Mouse (Mus musculus): ENCODE measurements at regions not wholly inside any gene's neighbourhood (a gene's known extent, or its start where the extent isn't known, plus 50 kb on each side); places are given as distances from the start of the nearest gene placed in this dataset.

DNA sequence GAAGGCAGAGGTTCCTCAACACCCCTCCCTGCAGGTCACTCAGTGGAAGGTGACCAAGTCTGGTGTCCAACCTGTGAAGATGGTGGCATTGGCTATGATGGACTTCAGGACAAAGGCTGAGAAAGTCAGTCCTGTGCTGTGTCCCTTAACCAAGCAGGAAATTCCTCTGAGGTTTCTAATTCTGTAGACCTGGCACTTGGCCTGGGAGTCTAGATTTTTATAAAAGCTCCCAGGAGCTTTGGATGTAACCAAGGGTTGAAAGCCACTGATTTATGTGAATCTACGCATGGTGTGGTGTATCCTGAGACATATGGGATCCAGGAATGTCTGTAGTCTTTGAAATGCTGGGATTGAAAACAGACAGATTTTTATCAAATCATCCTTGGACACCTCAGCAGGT, 498.8 kb upstream of the Tbx3 start:
- Histone ChIP-seq H3K4me3 (ENCODE audit: low read depth, low read length) (no peak overlapping the region), H3K9me3 (replicated peaks; ENCODE audit: control insufficient read depth, low read length) (no peaks in the 10 kb centered on the region), H3K27ac (ENCODE audit: low read depth, low read length) (no peak overlapping the region), H3K27me3 (replicated peaks; ENCODE audit: control insufficient read depth, insufficient read depth, low read length) (no peaks in the 10 kb centered on the region), H3K4me1 (ENCODE audit: control insufficient read depth, insufficient read depth, low read length) (no peaks in the 10 kb centered on the region), H3K36me3 (ENCODE audit: control insufficient read depth, insufficient read depth, low read length) (no peaks in the 10 kb centered on the region), H3K4me2 (ENCODE audit: low read length) (no peak overlapping the region), H3K9ac (ENCODE audit: low read length) (no peak overlapping the region)
- DNase-seq (ENCODE audit: low spot score) (no peak), ATAC-seq (no peak)
- WGBS = 90% methylated on average over 1 of the region's 1 CpGs

DNA sequence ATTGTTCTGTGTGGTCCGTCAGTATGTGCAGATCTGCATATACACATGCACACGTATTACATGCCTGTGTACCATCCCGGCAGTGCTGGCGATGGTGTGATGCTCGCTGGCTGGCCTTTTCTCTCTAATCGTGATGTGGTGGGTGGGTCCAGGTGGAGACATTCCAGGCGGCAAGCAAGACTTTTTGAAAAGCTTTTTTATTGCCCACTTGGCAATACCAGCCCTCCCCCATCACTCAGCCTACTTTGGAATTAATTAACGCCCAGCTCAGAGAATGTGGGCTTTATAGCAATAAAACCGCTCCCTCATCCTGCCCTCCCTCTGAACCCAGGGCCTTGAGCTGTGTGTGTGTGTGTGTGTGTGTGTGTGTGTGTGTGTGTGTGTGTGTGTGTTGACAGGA, 491.7 kb upstream of the Tbx3 start:
- Histone ChIP-seq H3K4me3 (ENCODE audit: low read depth, low read length) (no peak overlapping the region), H3K9ac (ENCODE audit: low read length) (no peak overlapping the region), H3K4me2 (ENCODE audit: low read length) (no peak overlapping the region), H3K27ac (ENCODE audit: low read depth, low read length) (no peak overlapping the region), H3K27me3 (replicated peaks; ENCODE audit: control insufficient read depth, insufficient read depth, low read length) (no peaks in the 10 kb centered on the region), H3K36me3 (ENCODE audit: control insufficient read depth, insufficient read depth, low read length) (no peaks in the 10 kb centered on the region), H3K4me1 (ENCODE audit: control insufficient read depth, insufficient read depth, low read length) (no peaks in the 10 kb centered on the region), H3K9me3 (replicated peaks; ENCODE audit: control insufficient read depth, low read length) (no peaks in the 10 kb centered on the region)
- DNase-seq (ENCODE audit: low spot score) (peak; percentile 35), ATAC-seq (no peak)
- WGBS = 35% methylated on average over 9 of the region's 9 CpGs

DNA sequence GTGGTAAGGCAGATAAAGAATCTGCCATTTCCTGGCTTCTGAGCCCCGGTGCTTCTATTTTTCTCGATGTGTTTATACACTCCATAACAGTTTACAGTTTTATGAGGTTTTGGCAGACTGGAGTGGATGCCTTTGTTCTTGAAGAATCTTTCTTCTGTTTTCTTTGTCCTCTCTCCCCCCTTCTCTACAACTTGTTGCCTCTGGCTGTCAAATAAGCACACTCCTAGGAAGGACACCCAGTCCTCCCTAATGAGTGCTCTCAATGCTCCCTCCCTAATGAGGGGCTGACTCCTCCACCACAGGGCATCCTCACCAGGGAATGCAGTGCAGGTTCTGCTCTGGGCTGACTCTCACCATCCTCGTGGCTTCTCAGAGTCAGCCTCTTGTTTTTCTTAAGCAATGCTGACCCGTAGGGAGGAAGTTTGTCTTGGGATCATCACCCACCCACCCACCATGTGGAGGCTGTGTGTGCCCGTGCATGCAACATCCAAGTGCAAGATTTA, 486.9 kb upstream of the Tbx3 start:
- 70% methylated on average over 5 of the region's 5 CpGs for WGBS
- no peak for ATAC-seq
- Histone ChIP-seq H3K27me3 (replicated peaks; ENCODE audit: control insufficient read depth, insufficient read depth, low read length) (no peaks in the 10 kb centered on the region), H3K9ac (ENCODE audit: low read length) (no peak overlapping the region), H3K9me3 (replicated peaks; ENCODE audit: control insufficient read depth, low read length) (no peaks in the 10 kb centered on the region), H3K36me3 (ENCODE audit: control insufficient read depth, insufficient read depth, low read length) (no peaks in the 10 kb centered on the region), H3K4me1 (ENCODE audit: control insufficient read depth, insufficient read depth, low read length) (no peaks in the 10 kb centered on the region), H3K4me2 (ENCODE audit: low read length) (no peak overlapping the region), H3K27ac (ENCODE audit: low read depth, low read length) (no peak overlapping the region), H3K4me3 (ENCODE audit: low read depth, low read length) (no peak overlapping the region)
- no peak for DNase-seq (ENCODE audit: low spot score)

DNA sequence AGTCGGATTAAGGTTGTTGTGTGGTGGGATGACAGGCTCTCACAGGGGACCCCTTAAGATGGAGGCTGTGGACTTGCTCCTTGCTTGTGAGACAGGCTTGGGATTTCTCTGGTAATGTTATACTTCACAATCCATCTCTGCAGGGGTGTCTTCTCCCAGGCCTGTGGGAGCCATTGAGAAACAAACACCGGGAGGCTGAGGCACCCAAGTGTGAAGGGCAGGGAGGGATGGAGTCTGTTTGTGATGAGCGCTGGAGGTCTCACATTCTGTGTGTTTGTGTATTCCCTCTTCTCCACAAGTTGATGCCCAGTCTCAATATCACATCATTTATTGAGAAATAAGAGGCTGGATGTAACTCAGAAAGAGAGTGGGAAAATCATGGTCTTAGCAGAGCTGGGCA, 483.9 kb upstream of the Tbx3 start:
- H3K27me3 ChIP-seq (replicated peaks; ENCODE audit: control insufficient read depth, insufficient read depth, low read length) = no peaks in the 10 kb centered on the region
- no peaks in the 10 kb centered on the region for H3K36me3 ChIP-seq (ENCODE audit: control insufficient read depth, insufficient read depth, low read length)
- ATAC-seq = no peak
- no peak overlapping the region for H3K4me3 ChIP-seq (ENCODE audit: low read depth, low read length)
- no peaks in the 10 kb centered on the region for H3K4me1 ChIP-seq (ENCODE audit: control insufficient read depth, insufficient read depth, low read length)
- H3K9ac ChIP-seq (ENCODE audit: low read length) = no peak overlapping the region
- H3K4me2 ChIP-seq (ENCODE audit: low read length) = no peak overlapping the region
- no peak overlapping the region for H3K27ac ChIP-seq (ENCODE audit: low read depth, low read length)
- DNase-seq (ENCODE audit: low spot score) = no peak
- 0 out of 2 replicates have a peak, but pooled peaks cover 2% of the 10 kb centered on the region for H3K9me3 ChIP-seq (replicated peaks; ENCODE audit: control insufficient read depth, low read length)
- 58% methylated on average over 3 of the region's 3 CpGs for WGBS

DNA sequence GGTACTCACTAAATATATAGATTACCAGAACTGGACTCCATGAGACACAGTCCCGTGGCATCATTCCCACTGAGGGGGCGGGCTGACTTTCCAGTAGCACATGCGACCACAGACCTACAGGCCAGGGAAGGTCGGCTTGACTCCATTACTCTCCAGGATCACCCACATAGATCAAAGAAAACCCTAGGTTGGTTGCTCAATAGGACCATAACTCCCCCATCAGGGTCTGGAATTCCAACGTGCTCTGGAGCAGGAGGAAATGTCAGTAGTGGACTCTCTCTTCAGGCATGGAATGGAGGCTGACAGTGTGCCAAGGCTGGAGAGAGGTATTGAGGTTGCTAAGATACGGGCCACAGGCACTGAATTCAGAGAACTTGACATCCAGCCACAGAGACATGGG, 482.0 kb upstream of the Tbx3 start:
- WGBS = 56% methylated on average over 6 of the region's 6 CpGs
- no peak for DNase-seq (ENCODE audit: low spot score)
- Histone ChIP-seq H3K27me3 (replicated peaks; ENCODE audit: control insufficient read depth, insufficient read depth, low read length) (no peaks in the 10 kb centered on the region), H3K9ac (ENCODE audit: low read length) (no peak overlapping the region), H3K4me2 (ENCODE audit: low read length) (no peak overlapping the region), H3K9me3 (replicated peaks; ENCODE audit: control insufficient read depth, low read length) (0 out of 2 replicates have a peak, but pooled peaks cover 2% of the 10 kb centered on the region), H3K27ac (ENCODE audit: low read depth, low read length) (no peak overlapping the region), H3K4me1 (ENCODE audit: control insufficient read depth, insufficient read depth, low read length) (no peaks in the 10 kb centered on the region), H3K36me3 (ENCODE audit: control insufficient read depth, insufficient read depth, low read length) (no peaks in the 10 kb centered on the region), H3K4me3 (ENCODE audit: low read depth, low read length) (no peak overlapping the region)
- no peak for ATAC-seq

DNA sequence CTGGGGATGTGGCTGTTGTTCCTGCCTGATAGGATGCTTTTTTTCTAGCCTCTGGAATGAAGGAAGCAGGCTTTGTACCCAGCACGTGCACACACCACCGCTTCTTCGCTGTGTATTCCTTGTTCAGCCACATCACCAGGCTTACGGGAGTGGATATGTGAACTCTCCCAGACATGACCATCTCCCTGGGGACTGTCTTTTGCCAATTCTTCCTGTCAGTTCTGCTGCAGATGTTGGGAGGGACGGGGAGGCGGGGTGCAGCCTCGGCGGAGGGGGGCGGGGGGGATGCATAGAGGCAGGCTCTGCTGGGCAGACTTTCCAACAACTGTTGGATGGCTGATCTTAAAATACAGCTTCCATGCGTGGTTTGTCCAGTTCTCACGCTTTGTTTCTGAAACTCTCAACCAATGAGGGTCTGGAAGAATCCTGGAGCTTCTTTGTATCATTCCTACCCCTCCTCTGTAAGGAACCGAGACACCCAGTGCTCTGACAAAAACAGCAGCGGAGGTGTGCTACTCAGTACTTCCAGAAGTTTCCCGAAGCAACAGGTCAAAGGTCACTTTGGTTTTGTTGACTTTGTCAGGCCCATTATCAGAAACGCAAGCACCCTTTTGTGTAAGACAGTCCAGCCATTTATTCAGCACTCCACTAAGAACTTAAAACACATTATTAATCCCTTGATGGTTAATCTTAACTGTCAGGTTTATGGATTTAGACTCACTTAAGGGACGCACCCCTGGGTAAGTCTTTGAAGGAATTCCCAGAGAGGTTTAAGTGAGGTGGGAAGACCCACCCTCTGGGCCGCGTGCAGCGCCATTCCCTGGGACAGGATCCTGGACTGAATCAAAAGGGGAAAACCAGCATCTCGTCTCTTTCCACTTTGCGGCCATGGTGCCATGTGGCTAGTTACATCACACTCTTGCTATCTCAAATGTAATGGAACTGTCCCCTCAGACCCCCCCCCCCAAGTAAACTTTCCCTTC, 476.5 kb upstream of the Tbx3 start:
- no peak overlapping the region for H3K27ac ChIP-seq (ENCODE audit: low read depth, low read length)
- no peaks in the 10 kb centered on the region for H3K36me3 ChIP-seq (ENCODE audit: control insufficient read depth, insufficient read depth, low read length)
- H3K4me1 ChIP-seq (ENCODE audit: control insufficient read depth, insufficient read depth, low read length) = no peaks in the 10 kb centered on the region
- DNase-seq (ENCODE audit: low spot score) (no peak), ATAC-seq (no peak)
- no peaks in the 10 kb centered on the region for H3K27me3 ChIP-seq (replicated peaks; ENCODE audit: control insufficient read depth, insufficient read depth, low read length)
- H3K9me3 ChIP-seq (replicated peaks; ENCODE audit: control insufficient read depth, low read length) = 0 out of 2 replicates have a peak, but pooled peaks cover 2% of the 10 kb centered on the region
- H3K9ac ChIP-seq (ENCODE audit: low read length) = no peak overlapping the region
- H3K4me3 ChIP-seq (ENCODE audit: low read depth, low read length) = no peak overlapping the region
- no peak overlapping the region for H3K4me2 ChIP-seq (ENCODE audit: low read length)
- 61% methylated on average over 21 of the region's 21 CpGs for whole genome bisulfite sequencing

DNA sequence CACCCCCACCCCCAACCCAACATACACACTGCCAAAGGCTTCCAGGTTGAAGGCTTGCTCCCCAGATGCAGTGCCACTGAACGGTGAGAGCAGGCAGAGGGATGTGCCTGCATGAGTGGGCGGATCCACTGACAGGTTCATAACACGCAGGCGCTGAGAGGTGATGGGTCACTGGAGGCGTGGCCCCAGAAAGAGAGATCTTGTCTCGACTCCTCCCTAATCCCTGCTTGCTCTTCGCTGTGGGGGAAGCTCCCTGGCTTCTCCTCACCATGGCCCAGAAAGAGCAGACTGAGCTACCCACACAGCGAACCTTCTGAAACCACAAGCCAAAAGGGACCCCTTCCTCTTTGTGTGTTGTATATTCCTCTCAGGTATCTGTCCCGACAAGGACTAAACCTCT, 470.6 kb upstream of the Tbx3 start:
- 52% methylated on average over 9 of the region's 9 CpGs for WGBS
- no peak for DNase-seq (ENCODE audit: low spot score)
- Histone ChIP-seq H3K4me3 (ENCODE audit: low read depth, low read length) (no peak overlapping the region), H3K9me3 (replicated peaks; ENCODE audit: control insufficient read depth, low read length) (no peaks in the 10 kb centered on the region), H3K27me3 (replicated peaks; ENCODE audit: control insufficient read depth, insufficient read depth, low read length) (no peaks in the 10 kb centered on the region), H3K4me1 (ENCODE audit: control insufficient read depth, insufficient read depth, low read length) (no peaks in the 10 kb centered on the region), H3K36me3 (ENCODE audit: control insufficient read depth, insufficient read depth, low read length) (no peaks in the 10 kb centered on the region), H3K4me2 (ENCODE audit: low read length) (no peak overlapping the region), H3K27ac (ENCODE audit: low read depth, low read length) (no peak overlapping the region), H3K9ac (ENCODE audit: low read length) (no peak overlapping the region)
- ATAC-seq = no peak

DNA sequence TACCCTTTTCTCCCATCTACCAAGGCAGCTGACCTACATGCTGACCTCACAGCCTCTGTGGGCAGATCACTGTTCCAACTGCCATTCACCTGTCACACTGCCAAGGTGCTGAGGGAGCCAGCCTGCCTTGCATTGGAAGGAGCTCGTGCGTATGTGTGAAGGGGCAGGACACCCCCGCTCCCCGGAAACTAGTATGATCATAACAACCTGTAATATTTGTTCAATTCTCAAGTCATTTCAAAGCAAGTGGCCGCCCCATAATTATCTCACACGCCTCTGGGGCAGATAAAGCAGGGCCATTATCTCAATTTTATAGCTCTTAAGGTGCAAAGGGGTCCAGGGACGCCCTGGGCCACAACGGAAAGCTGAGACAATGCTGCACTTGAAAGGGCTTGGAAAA, 469.2 kb upstream of the Tbx3 start:
- no peaks in the 10 kb centered on the region for H3K9me3 ChIP-seq (replicated peaks; ENCODE audit: control insufficient read depth, low read length)
- H3K4me3 ChIP-seq (ENCODE audit: low read depth, low read length) = no peak overlapping the region
- no peak overlapping the region for H3K9ac ChIP-seq (ENCODE audit: low read length)
- no peaks in the 10 kb centered on the region for H3K36me3 ChIP-seq (ENCODE audit: control insufficient read depth, insufficient read depth, low read length)
- DNase-seq (ENCODE audit: low spot score) = no peak
- no peak overlapping the region for H3K4me2 ChIP-seq (ENCODE audit: low read length)
- WGBS = 76% methylated on average over 8 of the region's 8 CpGs
- no peak for ATAC-seq
- no peak overlapping the region for H3K27ac ChIP-seq (ENCODE audit: low read depth, low read length)
- H3K4me1 ChIP-seq (ENCODE audit: control insufficient read depth, insufficient read depth, low read length) = no peaks in the 10 kb centered on the region
- no peaks in the 10 kb centered on the region for H3K27me3 ChIP-seq (replicated peaks; ENCODE audit: control insufficient read depth, insufficient read depth, low read length)

DNA sequence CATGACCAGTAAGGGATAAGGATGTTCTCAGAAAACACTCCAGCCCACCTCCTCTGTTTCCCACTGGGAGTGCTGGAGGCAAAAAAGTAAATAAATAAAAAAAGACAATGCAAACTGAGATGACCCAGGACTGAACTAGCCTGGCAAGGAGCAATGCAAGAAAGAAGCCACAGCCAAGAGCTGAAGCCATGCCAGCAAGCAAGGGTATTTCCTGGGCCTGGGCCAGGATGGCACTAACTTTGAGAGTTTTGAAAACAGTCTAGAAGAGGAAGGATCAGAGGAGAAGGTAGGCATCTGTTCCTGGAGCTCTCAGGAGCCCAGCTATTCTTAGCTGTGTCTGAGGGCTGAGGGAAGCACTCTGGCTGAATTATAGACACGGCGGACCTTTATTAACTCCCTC, 465.7 kb upstream of the Tbx3 start:
- Histone ChIP-seq H3K4me1 (ENCODE audit: control insufficient read depth, insufficient read depth, low read length) (no peaks in the 10 kb centered on the region), H3K9ac (ENCODE audit: low read length) (no peak overlapping the region), H3K36me3 (ENCODE audit: control insufficient read depth, insufficient read depth, low read length) (no peaks in the 10 kb centered on the region), H3K9me3 (replicated peaks; ENCODE audit: control insufficient read depth, low read length) (0 out of 2 replicates have a peak, but pooled peaks cover 1% of the 10 kb centered on the region), H3K4me2 (ENCODE audit: low read length) (no peak overlapping the region), H3K27ac (ENCODE audit: low read depth, low read length) (no peak overlapping the region), H3K27me3 (replicated peaks; ENCODE audit: control insufficient read depth, insufficient read depth, low read length) (no peaks in the 10 kb centered on the region), H3K4me3 (ENCODE audit: low read depth, low read length) (no peak overlapping the region)
- 73% methylated on average over 2 of the region's 2 CpGs for WGBS
- ATAC-seq (no peak), DNase-seq (ENCODE audit: low spot score) (no peak)
